Mouse (Mus musculus) hindbrain, postnatal 0 days (tissue): ENCODE results near the gene Cdc42se1. TPM values are rescaled to one million over a fixed set of nuclear protein-coding genes. Genes with fewer than 3 reads are reported as not detected.
"Not testable (repeated sequence)": the region's sequence is repeated elsewhere in the genome, so short reads cannot be mapped to it uniquely, and the experiment has no call there.

Experiments used
- ATAC-seq: fragments of 200-750 bp; cut with Nextera tagmentation; 2 replicates; pipeline ENCODE4 v1.8.0; 2017; ENCODE audit warnings: mild to moderate bottlenecking, moderate TSS enrichment, moderate library complexity
- DNase-seq: peaks from one replicate; pipeline ENCODE4 v3.0.0-alpha.2; 2015; ENCODE audit warnings: low spot score
- H3K27ac ChIP-seq: fragments of 300-500 bp; sonication (generic); 2 replicates; pipeline ENCODE4 v1.5.1; 2014; ENCODE audit warnings: mild to moderate bottlenecking
- H3K27me3 ChIP-seq: fragments of 300-500 bp; sonication (generic); 2 replicates; pipeline ENCODE4 v1.6.1; 2014; ENCODE audit warnings: low read length, mixed read lengths; ENCODE audit not compliant: insufficient read depth
- H3K36me3 ChIP-seq: fragments of 300-500 bp; sonication (generic); 2 replicates; pipeline ENCODE4 v1.6.1; 2014; ENCODE audit warnings: low read length, mixed read lengths; ENCODE audit not compliant: insufficient read depth
- H3K4me1 ChIP-seq: fragments of 300-500 bp; sonication (generic); 2 replicates; pipeline ENCODE4 v1.6.1; 2014; ENCODE audit warnings: antibody characterized with exemption, low read length, mixed read lengths; ENCODE audit not compliant: insufficient read depth
- H3K4me2 ChIP-seq: fragments of 300-500 bp; sonication (generic); 2 replicates; pipeline ENCODE4 v1.6.1; 2014; ENCODE audit warnings: low read depth, mild to moderate bottlenecking, low read length, moderate library complexity, mixed read lengths
- H3K4me3 ChIP-seq: fragments of 300-500 bp; sonication (generic); 2 replicates; pipeline ENCODE4 v1.5.1; 2014; ENCODE audit warnings: low read length
- H3K9ac ChIP-seq: fragments of 300-500 bp; sonication (generic); replicated peaks from 2 replicates; pipeline ENCODE4 v1.6.1; 2014; ENCODE audit warnings: mild to moderate bottlenecking, low read length, moderate library complexity, mixed read lengths
- H3K9me3 ChIP-seq: fragments of 300-500 bp; sonication (generic); 2 replicates; pipeline ENCODE4 v1.6.1; 2016; ENCODE audit warnings: low read length, mixed read lengths
- CTCF ChIP-seq: IDR thresholded peaks from 2 replicates; pipeline ENCODE4 v1.5.1; 2016; ENCODE audit warnings: antibody characterized with exemption, control low read depth, low read depth
- WGBS: fragments of 180-500 bp; shearing (Covaris S2); extraction: QIAGEN DNeasy Blood & Tissue Kit; methylation state at CpG from one replicate; pipeline ENCODE4 v1.1.7; 2014; 5-methylcytosine and 5-hydroxymethylcytosine counted together
- polyA plus RNA-seq: library from polyadenylated mRNA; unstranded; fragments of >200 nt; fragmentation: Nextera tagmentation; extraction: Ambion mirVana; gene quantifications from 2 replicates; pipeline ENCODE4 v1.2.1, GENCODE M21; 2015
- total RNA-seq: library from RNA; depleted of rRNA; stranded (reverse); fragments of >200 nt; gene quantifications from 2 replicates; pipeline ENCODE4 v1.2.3, GENCODE M21; 2014

Cdc42se1 gene
- total and polyA plus RNA-seq, 2 experiments from 2014 or later: 54.0 to 60.4 TPM

DNA sequence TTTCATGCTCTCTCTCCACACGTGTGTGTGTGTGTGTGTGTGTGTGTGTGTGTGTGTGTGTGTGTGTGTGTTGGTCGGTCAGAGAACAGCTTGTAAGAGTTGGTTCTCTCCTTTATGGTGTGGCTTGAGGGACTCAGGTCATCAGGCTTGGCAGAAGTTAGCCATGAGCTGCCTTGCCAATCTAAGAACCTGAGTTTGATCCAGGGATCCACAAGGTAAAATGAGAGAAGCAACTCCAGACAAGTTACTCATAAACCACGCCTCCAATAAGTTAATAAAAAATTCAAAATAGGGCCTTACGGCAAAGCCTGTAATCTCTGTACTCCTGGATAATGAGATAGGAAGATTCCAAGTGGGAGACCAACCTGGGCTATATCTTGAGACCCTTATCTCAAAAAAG, 20.2 kb upstream of the Cdc42se1 start:
- H3K36me3 ChIP-seq: peaks cover 10% of the 10 kb centered on the region; the same call in 1 of the 2 replicates
- 92% methylated on average over 4 of the region's 4 CpGs for WGBS

DNA sequence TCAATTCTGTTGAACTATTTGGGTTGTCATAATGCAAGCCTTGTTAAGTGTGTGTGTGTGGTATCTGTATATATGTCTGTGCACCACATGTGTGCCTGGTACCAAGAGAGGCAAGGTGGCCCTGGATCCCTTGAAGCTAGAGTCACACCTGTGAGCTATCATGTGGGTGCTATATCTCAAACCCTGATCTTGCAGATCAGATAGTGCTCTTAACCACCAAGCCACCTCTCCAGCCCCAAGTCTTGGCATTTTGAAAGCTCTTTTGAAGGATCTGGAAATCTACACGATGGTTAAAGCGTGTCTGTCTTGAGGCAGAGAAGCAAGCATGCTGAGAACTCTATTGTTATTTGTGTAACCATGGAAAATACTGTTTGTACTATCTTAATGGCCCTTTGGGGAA, 17.9 kb upstream of the Cdc42se1 start:
- TF ChIP-seq CTCF: no peak
- 32% methylated on average over 2 of the region's 2 CpGs for whole genome bisulfite sequencing
- H3K27ac ChIP-seq: no peak overlapping the region

More for the DNA sequence above, 20.2 kb upstream of the Cdc42se1 start:
- Histone ChIP-seq H3K27me3 (no peaks in the 10 kb centered on the region), H3K27ac (no peak overlapping the region), H3K4me2 (no peak overlapping the region), H3K9me3 (no peaks in the 10 kb centered on the region), H3K4me1 (no peaks in the 10 kb centered on the region), H3K9ac (no peak overlapping the region), H3K4me3 (no peak overlapping the region)
- no peak for ATAC-seq
- no peak for DNase-seq
- no peak for TF ChIP-seq CTCF

DNA sequence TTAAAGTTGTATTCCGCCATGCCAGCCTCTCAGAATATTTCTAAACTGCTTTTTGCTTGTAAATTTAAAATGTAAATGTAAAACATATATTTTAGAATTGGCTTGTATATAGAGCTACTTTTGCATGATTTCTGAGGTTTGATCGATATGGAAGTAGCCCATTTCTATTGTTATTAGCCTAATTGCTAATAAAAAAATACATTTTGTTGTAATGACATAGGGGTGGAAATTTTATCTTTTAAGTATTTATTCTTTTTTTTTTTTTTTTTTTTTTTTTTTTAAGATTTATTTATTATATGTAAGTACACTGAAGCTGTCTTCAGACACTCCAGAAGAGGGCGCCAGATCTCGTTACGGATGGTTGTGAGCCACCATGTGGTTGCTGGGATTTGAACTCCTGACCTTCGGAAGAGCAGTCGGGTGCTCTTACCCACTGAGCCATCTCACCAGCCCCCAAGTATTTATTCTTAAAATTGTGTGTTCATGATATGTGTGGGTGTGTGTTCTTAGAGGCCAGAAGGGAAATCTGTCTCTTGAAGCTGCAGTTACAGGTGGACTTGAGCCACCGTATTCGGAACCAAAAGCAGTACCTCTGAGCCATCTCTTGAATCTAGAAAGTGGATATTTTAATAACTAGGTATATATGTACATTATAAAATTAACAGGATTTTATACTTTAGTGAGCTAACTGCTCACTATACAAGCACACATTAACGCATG, 15.5 kb upstream of the Cdc42se1 start:
- not testable (repeated sequence) for H3K4me3 ChIP-seq, H3K4me2 ChIP-seq, DNase-seq, H3K9me3 ChIP-seq, ATAC-seq, H3K9ac ChIP-seq, H3K36me3 ChIP-seq, H3K27ac ChIP-seq, H3K4me1 ChIP-seq, H3K27me3 ChIP-seq
- WGBS: 85% methylated on average over 9 of the region's 10 CpGs

More for the DNA sequence above, 17.9 kb upstream of the Cdc42se1 start:
- peaks cover 7% of the 10 kb centered on the region for H3K36me3 ChIP-seq
- no peaks in the 10 kb centered on the region for H3K27me3 ChIP-seq
- no peak overlapping the region for H3K4me3 ChIP-seq
- ATAC-seq (no peak), DNase-seq (no peak)
- H3K4me1 ChIP-seq: no peaks in the 10 kb centered on the region
- no peaks in the 10 kb centered on the region for H3K9me3 ChIP-seq
- no peak overlapping the region for H3K4me2 ChIP-seq
- no peak overlapping the region for H3K9ac ChIP-seq

DNA sequence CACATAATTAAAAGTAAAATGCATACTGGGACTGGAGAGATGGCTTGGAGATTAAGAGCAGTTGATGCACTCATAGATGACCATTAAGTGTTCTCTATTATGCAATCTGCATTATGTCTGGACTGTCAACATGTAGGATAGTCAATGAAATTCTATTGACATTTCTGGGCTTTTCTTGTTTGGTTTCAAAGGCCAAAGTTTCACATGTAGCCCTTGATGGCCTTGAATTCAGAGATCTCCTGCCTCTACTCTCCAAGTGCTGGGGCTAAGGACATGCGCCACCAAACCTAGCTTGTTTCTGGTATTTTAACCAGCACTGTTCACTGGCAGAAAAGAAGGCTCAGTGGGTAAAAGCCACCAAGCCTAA, 14.9 kb upstream of the Cdc42se1 start:
- WGBS: 100% methylated on average over 1 of the region's 1 CpGs
- Histone ChIP-seq H3K27ac (no peak overlapping the region), H3K9ac (no peak overlapping the region)

DNA sequence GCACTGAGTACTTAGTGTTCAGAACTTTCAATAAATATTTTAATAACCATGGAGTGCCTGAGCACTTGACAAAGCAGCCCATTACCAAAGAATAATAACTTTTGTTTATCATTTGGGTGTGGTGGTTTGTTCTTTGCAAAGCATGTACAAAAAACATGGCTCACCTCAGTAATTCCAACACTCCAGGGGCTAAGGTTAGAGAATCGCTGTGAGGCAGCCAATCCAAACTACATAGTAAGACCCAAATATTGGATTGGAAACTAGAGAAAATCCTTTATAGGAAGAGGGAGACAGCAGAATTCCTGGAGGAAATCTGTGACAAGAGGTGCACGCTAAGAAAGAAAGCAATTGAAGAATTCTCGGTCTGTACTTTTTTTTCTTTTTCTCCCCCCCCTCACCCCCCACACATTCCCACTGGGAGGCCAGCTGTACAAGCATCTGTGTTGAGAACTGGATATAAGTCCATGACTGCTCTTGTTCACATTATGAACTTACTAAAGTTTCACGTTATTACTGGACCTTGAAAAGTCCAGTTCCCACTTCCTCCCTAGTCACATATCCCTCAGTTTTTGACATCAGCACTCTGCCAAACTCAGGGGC, 11.8 kb upstream of the Cdc42se1 start:
- peaks cover 5% of the 10 kb centered on the region; the same call in 1 of the 2 replicates for H3K4me1 ChIP-seq
- peaks cover 21% of the 10 kb centered on the region for H3K36me3 ChIP-seq
- peak overlapping the region; percentile 63 for H3K4me2 ChIP-seq
- no peaks in the 10 kb centered on the region for H3K27me3 ChIP-seq
- H3K27ac ChIP-seq: peak overlapping the region; percentile 98
- H3K9me3 ChIP-seq: no peaks in the 10 kb centered on the region
- TF ChIP-seq CTCF: no peak
- ATAC-seq (peak; percentile 33), DNase-seq (no peak)
- peak overlapping the region; percentile 69 for H3K4me3 ChIP-seq
- peak overlapping the region; percentile 88; the same call in 1 of the 2 replicates for H3K9ac ChIP-seq
- 17% methylated on average over 4 of the region's 4 CpGs for WGBS

More for the DNA sequence above, 14.9 kb upstream of the Cdc42se1 start:
- no peak for TF ChIP-seq CTCF
- Histone ChIP-seq H3K27me3 (no peaks in the 10 kb centered on the region), H3K9me3 (no peaks in the 10 kb centered on the region), H3K4me1 (peaks cover 5% of the 10 kb centered on the region; the same call in 1 of the 2 replicates), H3K4me3 (no peak overlapping the region), H3K4me2 (no peak overlapping the region), H3K36me3 (peaks cover 7% of the 10 kb centered on the region)
- ATAC-seq: no peak
- no peak for DNase-seq

DNA sequence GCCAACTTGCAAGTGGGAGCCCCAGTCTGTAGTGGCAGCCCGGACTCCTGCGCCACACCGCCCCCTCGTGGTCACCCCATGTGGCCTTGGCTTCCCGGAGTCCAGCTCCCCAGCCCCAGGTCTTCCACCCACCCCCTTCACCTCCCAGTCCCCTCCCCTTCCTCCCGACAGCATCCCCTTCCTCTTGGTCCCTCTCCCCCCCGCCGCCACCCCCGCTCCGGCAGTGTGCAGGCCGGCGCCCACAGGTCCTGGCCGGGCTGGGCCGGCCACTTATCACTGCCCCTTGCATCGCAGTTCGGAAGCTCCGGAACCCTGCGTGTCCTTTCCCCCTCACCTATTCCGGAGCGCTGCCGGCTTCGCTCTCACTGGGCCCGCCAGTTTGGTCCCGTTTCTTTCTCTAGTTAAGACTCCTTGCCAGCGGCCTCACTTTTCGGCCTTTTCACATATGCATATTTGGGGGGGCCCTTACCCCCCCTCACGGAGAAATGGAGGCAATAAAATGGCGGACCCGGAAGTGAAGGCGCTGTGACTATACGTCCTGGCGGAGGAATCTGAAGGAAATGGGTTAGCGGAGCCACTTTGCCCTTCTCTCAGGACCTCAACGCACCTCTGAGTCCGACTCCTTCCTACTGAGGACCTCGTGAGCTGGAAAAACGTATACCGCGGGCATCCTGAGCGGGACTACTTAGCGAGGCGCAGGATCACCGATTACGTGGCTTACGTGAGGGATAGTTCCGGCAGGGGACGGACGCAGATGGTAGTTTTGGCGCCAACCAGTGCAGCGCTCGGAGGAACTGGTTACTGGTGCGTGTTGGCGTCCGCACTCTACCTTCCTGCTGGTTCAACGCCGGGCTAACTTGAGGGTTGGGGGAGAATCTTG, 11.0 kb upstream of the Cdc42se1 start, which contains the start of gene Gabpb2:
Gene Gabpb2 (minus strand): TSS at position 662 of the 880 bp plus-strand sequence.
- TF ChIP-seq CTCF: peak; percentile 86
- Histone ChIP-seq H3K36me3 (peaks cover 21% of the 10 kb centered on the region), H3K27ac (peak within 1 kb of the TSS; percentile 98), H3K9me3 (no peaks in the 10 kb centered on the region), H3K4me2 (peak within 1 kb of the TSS; percentile 63), H3K27me3 (no peaks in the 10 kb centered on the region), H3K9ac (peak within 1 kb of the TSS; percentile 88), H3K4me3 (peak within 1 kb of the TSS; percentile 69), H3K4me1 (peaks cover 5% of the 10 kb centered on the region; the same call in 1 of the 2 replicates)
- ATAC-seq (peak; percentile 90), DNase-seq (peak; percentile 94)
- WGBS: under 1% methylated on average over 55 of the region's 56 CpGs
